Mouse (Mus musculus) liver (tissue): ENCODE measurements around the gene Gm37240.
A peak's percentile ranks its signal among the peaks of the same experiment; 100 is the strongest.
"Not testable (repeated sequence)": the region's sequence is repeated elsewhere in the genome, so short reads cannot be mapped to it uniquely, and the experiment has no call there.

ENCODE experiments used
- DNase-seq: peaks from one replicate; pipeline ENCODE4 v3.0.0-alpha.2; 2020; ENCODE audit warnings: mixed read lengths

The Gm37240 gene

DNA sequence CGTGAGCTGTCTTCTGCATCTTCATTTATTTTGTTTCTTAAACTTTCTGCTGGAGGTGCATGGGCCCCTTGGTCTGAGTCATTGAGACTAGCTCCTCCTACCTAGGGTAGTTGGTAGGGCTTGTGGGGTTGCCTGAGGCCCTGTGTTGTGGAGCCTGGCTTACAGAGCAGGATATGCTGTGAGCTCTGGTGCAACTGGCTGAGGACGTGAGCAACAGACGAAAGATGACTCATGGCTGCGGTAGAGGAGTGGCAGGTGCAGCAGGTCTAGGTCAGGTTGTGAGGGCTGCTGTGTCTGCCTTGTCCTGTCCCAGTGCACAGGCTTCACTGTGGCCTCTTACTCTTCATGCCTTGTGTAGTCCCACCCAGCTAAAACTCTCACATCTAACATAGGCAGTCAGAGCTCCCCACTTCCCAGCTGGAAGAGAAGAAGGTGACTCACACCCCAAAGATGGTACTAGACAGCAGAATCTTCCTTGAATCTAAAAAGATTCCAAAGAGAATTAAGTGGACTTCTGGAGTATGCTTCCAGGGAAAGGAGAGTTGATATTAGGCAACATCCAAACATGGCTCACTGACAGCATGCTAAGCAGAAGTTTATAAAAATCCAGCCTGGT lies 257.3 kb downstream of the Gm37240 start:
- no peak for DNase-seq

DNA sequence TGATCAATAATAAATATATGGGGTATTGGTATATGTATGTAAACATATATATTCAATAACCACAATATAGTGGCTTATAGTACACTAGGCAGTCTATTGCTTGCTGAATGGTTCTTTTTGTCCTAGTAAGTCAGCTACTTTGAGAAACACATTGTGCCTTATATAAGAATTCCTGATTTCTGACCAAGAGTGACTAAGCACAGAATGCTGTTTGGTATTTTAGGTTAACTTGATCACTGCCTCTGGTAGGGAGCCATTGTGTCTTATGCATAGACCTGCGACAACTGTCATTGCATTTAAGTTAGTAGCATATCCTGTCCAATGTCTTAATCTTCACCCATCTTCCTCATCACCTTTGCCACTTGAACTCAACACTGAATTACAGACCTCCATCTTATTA lies 267.6 kb downstream of the Gm37240 start:
- DNase-seq: no peak

DNA sequence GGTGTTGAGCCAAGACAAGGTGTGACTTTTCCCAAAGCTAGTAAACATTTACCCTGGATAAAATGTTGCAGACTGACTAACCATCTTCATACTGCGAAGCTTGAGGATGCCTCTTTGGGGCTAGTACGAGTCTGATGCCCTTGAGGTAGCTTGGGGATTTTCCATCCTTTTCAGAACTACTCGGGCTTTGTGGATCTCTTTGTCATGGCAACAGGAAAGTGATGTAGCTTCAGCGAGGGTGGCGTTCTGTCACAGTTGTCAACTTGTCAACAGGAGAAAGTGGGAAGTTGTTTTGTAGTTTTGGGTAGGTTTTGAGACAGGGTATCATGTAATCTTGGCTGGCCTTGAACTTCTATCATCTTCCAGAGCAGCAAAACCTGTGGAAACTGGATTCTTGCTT lies 268.0 kb downstream of the Gm37240 start:
- DNase-seq: no peak

DNA sequence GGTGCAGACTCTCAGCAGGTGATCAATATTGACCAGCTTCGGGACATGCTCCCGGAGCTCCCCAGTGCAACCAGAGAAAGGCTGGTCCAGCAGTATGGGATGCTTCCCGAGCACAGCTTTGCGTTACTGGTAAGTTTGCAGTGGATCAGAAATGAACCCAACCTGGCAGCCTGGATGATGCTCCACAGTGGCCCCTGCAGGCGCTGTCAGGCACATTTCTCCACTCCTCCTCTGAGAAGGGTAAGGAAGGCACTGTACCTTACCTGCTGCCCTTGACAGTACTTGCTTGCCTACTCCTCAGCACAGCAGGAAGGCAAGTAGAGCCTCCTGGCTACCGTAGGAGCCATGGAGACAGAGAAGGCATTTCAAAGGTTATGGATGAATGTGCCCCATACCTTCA lies 268.4 kb downstream of the Gm37240 start:
- DNase-seq: no peak

DNA sequence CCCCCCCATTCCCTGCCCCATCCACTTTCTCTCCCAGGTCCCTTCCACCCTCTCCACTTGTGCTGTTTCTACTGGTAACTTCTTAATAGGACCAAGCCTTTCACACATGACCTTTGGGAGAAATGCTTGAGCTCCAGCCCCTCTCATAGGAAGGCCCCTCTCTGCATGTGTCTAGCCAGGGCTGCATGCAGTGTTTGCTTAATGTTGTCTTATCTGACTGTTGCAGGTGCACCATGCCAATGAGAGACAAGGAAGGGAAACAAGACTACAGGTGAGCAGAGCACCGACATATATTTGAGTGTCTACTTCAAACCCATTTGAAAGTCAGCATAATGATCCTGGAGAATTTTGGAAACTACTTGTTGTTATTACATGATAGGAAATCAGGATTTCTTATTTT lies 270.9 kb downstream of the Gm37240 start:
- DNase-seq: no peak

DNA sequence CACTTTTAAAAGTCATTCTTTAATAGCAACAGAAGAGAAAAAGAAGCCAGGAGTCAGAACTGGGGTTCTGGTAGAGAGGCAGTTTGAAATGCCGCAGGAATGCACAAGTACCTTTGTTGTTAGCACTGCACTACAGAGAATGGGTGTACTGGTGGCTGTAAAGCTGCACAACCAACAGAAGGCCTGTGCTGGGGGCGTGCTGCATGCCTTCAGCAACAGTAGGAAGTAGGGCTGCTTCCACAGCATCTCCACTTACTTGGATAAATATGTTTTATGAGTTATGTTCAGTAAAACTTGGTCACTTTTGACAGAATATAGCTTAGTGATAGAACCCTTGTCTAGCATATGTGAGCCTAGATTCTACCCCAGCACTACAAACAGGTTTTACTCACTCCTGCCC lies 279.6 kb downstream of the Gm37240 start:
- DNase-seq: no peak

DNA sequence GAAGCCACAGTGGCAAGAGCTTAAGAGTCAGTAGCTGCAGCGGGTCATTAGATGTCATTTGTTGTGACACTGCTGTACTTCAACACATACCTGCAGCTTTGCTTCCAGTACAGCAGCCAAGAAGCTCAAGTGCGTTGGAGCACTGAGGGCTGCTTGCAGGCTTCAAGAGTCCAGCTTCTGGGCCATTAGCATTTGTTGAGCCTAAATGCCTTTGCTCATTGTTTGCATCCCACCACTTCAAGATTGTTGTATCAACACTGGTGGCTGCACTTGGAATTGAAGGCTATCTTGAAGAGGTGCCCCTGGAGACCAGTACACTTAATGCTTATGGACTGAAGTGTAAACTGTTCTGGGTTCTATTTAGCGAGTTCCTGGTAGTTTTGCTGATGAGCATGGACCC lies 280.4 kb downstream of the Gm37240 start:
- DNase-seq: no peak

DNA sequence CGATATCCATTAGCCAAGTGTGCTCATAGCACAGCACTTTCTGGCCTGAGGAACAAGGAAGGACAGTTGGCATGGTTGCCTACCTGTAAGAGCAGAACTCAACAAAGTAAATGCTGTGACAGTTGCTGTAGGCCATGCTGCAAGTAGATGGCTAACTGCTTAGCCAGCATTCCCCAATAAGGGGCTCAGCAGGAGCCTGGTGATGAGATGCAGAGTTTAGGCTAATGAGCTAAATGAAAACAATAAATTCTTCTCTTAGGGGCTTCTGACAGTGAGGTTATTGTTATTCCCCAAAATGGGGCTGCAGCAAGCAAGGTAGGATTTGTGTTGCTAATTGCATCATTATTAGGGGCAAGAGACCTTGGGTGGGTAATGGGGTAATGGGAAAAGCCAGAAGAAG lies 283.5 kb downstream of the Gm37240 start:
- no peak for DNase-seq

DNA sequence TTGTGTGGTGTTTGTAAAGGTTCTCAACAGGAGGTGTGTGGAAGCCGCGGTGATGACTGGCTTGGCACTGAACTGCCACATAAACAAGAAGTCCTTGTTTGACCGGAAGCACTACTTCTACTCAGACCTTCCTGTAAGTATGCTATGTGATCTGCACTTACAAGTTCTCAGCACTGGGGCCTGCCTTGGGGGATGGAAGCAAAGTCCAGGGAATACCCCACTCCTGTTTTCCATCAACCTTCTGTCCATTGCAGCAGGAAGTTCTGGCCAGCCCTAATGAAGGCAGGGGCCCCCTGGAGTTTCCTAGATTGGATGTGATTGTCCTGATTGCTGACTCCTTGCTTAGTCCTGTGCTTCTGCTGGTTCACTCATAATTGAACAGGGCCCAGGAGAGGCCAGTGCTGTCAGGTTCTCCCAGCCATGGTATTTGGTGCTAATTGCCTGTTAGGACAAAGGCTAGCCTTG lies 285.4 kb downstream of the Gm37240 start:
- DNase-seq: no peak

DNA sequence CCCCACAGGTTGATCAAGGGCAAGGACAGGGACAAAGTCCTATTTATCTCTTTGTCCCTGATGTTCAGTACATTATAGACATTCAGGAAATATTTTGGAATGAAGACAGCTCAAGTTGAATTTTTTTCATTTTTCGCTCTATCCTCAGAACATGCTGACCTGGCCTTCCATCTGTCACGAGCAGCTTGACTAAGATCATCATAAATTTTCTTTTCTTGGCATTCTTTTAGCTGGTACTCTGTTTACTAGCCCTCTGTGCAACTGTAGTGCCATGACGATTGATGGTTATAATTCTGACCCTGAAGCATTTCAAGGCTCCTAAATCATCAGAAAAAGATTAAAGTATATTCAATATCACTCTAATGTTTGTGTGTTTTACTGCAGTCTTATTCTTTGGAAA lies 287.8 kb downstream of the Gm37240 start:
- no peak for DNase-seq

DNA sequence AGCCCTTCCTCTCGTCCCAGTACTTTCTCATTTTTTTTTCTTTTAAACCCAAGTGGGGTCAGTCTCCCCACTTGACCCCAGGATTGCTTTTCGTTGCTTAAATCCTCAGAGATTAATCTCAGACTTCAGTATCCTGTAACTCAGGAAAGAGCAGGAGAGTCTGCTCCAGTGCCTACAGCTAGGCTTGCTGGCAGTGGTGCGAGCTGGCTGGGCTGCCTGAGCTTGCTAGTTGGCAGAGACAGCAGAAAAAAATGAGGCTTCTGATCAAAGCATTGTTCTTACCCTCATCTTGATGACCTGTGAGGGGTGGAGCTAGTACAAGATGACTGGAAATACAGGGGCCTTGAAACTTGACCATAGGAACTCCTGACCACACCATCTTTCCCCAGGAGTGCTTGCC lies 292.9 kb downstream of the Gm37240 start:
- no peak for DNase-seq

DNA sequence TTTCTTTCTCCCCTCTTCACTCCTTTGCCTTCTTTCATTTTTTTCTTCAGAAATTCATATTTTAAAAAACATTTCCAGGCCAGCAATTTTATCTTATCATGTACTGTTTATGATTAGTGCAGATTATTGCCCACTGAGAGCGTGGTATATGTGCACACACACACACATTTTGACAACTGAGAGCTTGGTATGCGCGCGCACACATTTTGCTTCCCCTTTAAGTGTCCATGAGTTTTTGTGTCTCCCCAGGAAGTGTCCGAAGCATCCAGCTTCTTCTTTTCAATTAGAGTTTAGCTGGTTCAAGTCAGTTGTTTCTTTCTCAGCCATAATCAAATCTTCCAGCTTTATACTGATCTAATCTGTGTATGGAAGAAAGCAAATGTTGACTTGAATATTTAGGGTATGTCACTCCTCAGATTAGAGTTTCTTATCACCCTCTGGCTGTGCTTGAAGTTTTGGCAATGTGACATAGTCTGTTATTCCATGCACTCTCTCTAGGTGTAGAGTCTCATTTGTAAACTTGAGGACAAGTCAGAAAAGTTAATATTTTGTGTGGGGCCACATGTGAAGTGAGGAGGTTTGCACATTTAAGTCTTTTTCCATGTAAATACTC lies 294.6 kb downstream of the Gm37240 start:
- DNase-seq: no peak

DNA sequence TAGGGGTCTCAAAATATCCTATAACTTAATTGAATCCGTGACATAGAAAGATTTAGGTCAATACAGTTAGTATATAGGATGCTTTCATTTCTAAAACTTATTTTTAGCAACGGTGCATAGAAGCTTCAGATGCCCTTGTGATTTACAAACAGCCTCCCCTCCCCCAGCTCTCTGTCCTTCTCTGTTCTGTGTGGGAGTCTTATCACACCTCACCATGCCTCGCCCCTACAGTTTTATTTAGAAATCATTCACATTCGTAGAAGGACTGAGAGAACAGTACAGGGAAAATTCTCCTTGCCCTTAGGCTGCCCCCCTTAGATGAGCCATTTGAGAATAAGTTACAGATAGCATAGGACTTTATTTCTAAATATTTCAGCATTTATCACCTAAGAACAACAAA lies 295.3 kb downstream of the Gm37240 start:
- peak; percentile 71 for DNase-seq

DNA sequence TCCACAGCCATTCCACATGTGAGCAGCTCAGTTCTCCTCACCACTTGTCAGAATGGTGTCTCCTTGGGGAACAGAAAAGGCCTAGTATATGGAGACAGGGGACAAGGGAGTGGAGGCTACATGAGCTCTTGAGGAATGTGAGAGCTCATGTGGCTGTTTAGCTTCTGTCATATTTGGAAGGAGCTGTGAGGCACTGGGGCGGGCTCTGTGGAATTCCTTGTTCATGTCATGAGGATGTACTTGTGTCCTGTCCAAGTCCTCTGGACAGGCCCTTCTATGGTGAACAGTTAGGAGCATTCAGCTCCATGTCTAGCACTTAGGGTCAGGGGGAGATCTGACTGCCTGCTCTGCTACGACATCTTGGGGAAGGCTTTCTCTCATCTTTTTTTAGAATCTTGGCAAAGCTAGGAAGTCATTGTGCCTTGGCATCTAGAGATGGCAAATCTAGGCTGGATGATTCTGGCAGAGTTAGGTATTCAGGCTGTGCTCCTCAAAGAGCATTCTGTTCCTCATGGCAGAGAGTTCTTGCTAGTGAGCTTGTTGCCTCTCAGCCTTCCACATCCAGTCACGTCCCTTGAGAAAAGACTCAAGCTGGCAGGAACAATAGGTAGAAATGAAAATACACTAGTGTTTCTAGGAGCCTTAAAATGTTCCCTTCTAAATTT lies 297.1 kb downstream of the Gm37240 start:
- DNase-seq: no peak

DNA sequence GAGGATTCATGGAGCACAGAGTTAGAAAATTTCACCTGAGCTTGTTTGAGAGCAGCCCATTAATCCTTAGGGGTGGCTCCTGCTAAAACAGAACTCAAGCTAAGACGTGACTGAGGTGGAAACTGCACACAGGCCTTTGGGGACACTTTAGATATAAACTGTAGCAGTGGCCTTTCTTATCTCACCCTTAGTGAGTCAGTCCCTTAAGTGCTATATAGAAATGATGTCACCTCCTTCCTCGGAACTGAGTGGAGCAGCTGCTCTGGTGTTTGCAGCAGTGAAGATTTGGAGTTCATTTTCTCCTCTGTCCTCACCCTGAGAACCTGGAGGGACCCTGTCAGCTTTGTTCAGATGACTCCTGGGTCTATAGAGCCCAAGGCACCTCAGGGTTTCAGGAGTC lies 298.6 kb downstream of the Gm37240 start:
- DNase-seq: peak; percentile 22

DNA sequence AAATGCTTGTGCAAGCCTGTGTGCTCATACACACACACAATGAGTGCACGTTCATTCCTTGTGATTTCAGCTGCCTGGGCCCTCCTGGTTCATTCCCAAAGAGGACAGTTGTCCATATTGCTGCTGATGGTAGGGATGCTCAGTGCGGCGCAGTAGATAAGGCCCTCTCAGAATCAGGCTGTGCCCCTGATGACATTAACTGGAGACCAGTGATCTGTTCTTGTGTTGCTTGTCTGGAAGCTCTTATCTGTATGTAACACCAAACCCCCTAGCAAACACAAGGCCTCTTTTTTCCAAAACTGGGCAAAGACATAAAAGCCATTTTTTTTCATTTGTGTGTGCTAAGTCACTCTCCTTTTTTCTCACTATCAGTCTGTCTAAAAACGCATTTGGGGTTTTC lies 302.4 kb downstream of the Gm37240 start:
- peak; percentile 62 for DNase-seq

DNA sequence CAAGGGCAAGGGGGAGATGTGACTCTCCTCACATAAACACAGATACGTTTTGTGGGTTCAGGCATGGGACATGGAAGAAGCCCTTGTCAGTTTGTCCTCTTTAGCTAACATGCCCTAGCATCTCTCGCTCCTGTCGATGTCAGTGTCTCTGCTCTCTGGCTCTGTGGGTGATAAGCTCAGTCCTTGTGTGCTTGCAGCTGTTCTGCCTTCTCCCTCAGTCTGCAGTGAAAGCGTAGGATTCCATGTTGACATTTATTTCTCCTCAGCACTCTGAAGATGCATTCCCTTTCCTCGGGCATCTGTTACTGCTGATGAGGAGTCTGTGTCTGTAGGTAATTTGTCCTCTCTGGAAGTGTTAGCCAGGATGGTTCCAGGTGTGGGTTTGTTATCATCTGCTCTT lies 304.1 kb downstream of the Gm37240 start:
- DNase-seq: no peak

DNA sequence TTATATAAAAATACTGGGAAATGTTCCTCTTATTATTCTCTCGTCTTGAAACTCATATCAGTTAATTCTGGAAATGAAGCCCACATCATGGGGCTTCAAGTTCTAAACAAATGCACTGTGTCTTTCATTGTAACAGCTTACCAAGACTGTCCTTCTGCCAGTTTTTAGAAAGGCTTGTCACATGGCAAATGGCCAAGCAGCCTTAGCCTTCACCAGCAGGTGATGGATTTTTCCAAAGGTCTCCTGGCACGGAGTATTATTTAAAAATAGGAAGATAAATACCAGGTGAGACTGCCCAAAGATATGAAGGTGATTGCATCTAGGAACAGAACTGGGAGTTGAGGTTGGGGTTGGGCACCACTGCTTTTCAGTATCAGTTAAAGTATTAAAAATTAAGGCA lies 304.6 kb downstream of the Gm37240 start:
- DNase-seq: no peak

DNA sequence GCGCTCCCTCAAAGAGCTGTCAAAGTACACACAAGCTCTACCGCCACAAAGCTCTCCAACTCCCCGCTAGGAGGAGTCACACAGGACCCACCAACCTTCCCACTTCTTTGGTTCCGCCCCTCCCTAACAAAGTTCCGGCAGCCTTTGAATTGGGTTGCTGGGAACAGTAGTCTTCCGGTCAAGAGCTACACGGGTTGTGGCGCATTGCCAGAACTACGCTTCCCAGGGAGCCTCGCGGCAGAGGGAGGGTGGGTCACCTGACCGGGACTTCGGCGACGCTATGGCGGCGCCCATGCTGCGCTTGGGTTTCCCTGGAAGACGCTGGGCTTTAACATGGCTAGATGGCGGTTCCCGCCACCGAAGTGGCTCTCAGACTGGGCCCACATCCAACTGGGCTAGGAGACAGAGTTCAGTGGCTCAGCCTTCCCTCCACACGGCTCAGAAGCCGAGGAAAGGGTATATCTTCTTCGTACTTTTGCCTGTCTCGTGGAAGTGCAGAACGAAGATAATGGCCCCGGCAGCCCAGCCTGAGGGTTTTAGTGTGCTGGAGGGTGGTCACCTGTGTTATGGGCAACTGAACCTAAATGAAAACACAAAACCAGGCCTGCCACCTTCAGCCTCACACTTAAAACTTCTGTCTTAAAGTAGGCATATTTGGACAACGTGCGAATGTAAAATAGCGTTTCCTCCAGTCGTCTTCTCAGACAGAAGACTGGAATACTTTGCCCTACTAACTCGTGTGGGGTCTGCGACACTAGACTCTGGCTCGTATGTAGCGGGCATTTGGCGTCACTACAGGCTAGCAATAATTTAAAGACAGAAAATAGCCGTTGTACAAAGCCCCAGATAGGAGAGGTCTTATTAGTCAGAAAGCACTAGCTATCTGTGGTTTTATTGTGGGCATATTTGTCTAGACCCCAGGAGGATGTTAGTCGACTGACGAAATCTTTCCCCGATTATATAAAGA lies 313.2 kb downstream of the Gm37240 start, which contains the start of gene Gatb:
Gatb (plus strand) TSS at position 256 of the 967 bp plus-strand sequence.
- DNase-seq: peak; percentile 97

DNA sequence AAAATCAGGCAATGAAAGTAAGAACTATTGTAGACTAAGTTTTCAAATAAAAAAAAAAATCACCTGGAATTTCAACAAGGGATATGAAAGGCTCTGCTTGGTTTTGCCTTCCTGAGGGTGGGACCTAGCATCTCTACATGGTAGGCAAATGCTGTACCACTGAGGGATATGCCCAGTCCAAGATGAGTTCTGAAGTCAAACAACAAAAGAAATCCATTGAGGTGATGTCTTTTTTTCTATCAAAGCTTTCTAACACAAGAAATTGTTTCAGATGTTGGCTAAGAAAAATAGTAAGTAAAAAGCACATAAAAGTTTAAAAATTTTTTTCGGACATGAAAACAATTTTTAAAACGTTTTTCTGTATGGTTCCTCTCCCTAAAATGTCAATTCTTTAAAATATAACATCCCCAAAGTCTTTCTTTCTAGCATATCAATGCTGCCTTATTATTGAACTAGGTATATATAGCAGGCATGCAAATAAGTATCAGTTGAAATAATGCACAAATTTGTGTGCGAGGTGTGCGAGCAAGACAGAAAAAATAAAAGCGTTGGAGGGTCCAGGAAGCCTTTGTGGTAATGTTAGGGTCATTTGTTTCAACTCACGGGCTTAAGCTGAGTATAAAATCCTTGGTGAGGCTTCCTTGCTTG lies 314.0 kb downstream of the Gm37240 start:
- DNase-seq: no peak

DNA sequence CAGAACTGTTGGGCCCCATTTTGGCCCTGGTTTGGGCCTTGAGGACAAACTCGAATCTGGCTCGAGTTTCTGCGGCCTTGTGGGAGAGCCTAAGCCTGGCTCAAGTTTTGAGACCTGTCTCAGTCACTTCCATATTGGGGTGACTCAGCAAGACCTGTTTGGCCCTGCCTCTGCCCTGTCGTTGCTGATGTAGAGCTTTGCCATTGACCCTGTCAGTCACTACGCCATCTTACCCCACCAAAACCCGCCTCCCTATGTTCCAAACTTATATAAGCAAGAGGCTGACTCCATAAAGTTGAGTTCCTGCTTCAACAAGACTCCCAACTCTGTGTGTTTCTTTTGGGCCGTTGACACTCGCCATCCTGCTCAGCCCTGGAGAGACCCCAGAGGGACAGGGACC lies 314.8 kb downstream of the Gm37240 start:
- not testable (repeated sequence) for DNase-seq

DNA sequence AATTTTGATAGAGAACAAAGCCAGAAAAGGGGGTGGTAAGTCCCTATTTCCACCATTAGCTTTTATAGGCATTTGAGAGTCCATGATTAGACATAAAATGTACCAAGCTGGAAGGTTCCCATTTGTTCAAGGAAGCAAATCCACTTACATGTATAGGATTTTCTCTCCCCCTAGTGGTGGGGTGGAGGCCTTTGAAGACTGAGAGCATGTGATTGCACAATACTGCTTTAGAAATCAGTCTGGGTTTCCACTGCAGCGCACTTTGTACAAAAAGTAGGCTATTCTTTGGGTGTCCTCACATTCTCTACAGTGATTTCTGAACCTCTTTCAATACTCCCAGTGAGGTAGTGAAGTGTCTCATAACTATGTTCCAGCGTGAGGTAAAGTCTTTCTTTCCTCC lies 316.0 kb downstream of the Gm37240 start:
- peak; percentile 58 for DNase-seq

DNA sequence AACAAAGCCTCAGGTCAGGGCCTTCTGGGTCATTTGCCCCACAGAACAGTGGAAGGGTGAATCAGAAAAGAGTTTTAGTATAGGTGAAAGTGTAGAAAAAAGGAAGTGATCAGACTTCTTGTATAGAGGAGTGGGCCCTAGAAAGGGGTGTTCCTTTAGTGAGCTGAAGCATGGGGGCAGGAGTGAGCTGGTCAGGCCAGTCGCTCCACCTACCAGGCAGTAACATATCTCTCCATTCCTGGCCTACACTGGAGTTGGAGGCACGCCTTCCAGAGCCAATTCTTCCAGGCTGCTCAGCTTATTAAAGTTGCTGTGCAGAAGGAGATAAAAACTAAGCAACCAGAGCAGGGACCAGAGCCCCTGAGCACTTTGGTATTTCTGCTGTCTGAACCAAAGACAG lies 322.7 kb downstream of the Gm37240 start:
- DNase-seq: peak; percentile 15
